Mouse (Mus musculus): ENCODE results near the gene Insl3. TPM values are rescaled to one million over a fixed set of nuclear protein-coding genes. Genes with fewer than 3 reads are reported as not detected.

The Insl3 gene
- polyA plus RNA-seq, 1 experiment from 2014 or later = 2.0 TPM

Other genes with a start within 250 kb of the Insl3 start
- 42.0 and 44.0 TPM in 2 replicates for gene Abhd8, start 225.6 kb upstream of the Insl3 start, polyA plus RNA-seq (2015; fragmentation: Nextera tagmentation; extraction: Ambion mirVana)
- gene Mrpl34, start 224.3 kb upstream of the Insl3 start, polyA plus RNA-seq (2015; fragmentation: Nextera tagmentation; extraction: Ambion mirVana) = 154 and 164 TPM in 2 replicates
- 90.2 and 92.4 TPM in 2 replicates for gene Dda1, start 220.0 kb upstream of the Insl3 start, polyA plus RNA-seq (2015; fragmentation: Nextera tagmentation; extraction: Ambion mirVana)
- gene Ano8, start 203.3 kb upstream of the Insl3 start, polyA plus RNA-seq (2015; fragmentation: Nextera tagmentation; extraction: Ambion mirVana) = 1.5 and 1.8 TPM in 2 replicates
- gene Gtpbp3, start 201.1 kb upstream of the Insl3 start, polyA plus RNA-seq (2015; fragmentation: Nextera tagmentation; extraction: Ambion mirVana) = 14.6 and 16.1 TPM in 2 replicates
- gene Plvap, start 177.5 kb upstream of the Insl3 start, polyA plus RNA-seq (2015; fragmentation: Nextera tagmentation; extraction: Ambion mirVana) = 84.8 and 90.0 TPM in 2 replicates
- gene Ccdc194, start 163.5 kb upstream of the Insl3 start, polyA plus RNA-seq (2015; fragmentation: Nextera tagmentation; extraction: Ambion mirVana) = 0.27 and 0.49 TPM in 2 replicates
- 52.3 and 53.9 TPM in 2 replicates for gene Bst2, start 151.8 kb upstream of the Insl3 start, polyA plus RNA-seq (2015; fragmentation: Nextera tagmentation; extraction: Ambion mirVana)
- gene Mvb12a, start 146.3 kb upstream of the Insl3 start, polyA plus RNA-seq (2015; fragmentation: Nextera tagmentation; extraction: Ambion mirVana) = 97.6 and 107 TPM in 2 replicates
- gene Tmem221, start 130.3 kb upstream of the Insl3 start, polyA plus RNA-seq (2015; fragmentation: Nextera tagmentation; extraction: Ambion mirVana) = 4.0 and 7.1 TPM in 2 replicates
- 0.08 and 0.15 TPM in 2 replicates for gene Nxnl1, start 122.6 kb upstream of the Insl3 start, polyA plus RNA-seq (2015; fragmentation: Nextera tagmentation; extraction: Ambion mirVana)
- 37.1 and 38.8 TPM in 2 replicates for gene Slc27a1, start 120.3 kb upstream of the Insl3 start, polyA plus RNA-seq (2015; fragmentation: Nextera tagmentation; extraction: Ambion mirVana)
- 238 and 243 TPM in 2 replicates for gene Pgls, start 97.0 kb upstream of the Insl3 start, polyA plus RNA-seq (2015; fragmentation: Nextera tagmentation; extraction: Ambion mirVana)
- 4.3 and 4.7 TPM in 2 replicates for gene Fam129c, start 91.6 kb upstream of the Insl3 start, polyA plus RNA-seq (2015; fragmentation: Nextera tagmentation; extraction: Ambion mirVana)
- gene Colgalt1, start 78.2 kb upstream of the Insl3 start, polyA plus RNA-seq (2015; fragmentation: Nextera tagmentation; extraction: Ambion mirVana) = 70.6 and 75.1 TPM in 2 replicates
- gene Unc13a, start 17.5 kb upstream of the Insl3 start, polyA plus RNA-seq (2015; fragmentation: Nextera tagmentation; extraction: Ambion mirVana) = 1.1 TPM in 2 replicates
- gene Jak3, start 12.9 kb upstream of the Insl3 start, polyA plus RNA-seq (2015; fragmentation: Nextera tagmentation; extraction: Ambion mirVana) = 9.1 and 9.6 TPM in 2 replicates
- 10.4 and 12.2 TPM in 2 replicates for gene B3gnt3, start 12.6 kb downstream of the Insl3 start, polyA plus RNA-seq (2015; fragmentation: Nextera tagmentation; extraction: Ambion mirVana)
- 7.6 and 8.3 TPM in 2 replicates for gene Fcho1, start 36.5 kb downstream of the Insl3 start, polyA plus RNA-seq (2015; fragmentation: Nextera tagmentation; extraction: Ambion mirVana)
- gene Zfp709, start 192.8 kb downstream of the Insl3 start, polyA plus RNA-seq (2015; fragmentation: Nextera tagmentation; extraction: Ambion mirVana) = 5.3 and 6.2 TPM in 2 replicates
- 5.1 and 5.3 TPM in 2 replicates for gene Zfp882, start 219.4 kb downstream of the Insl3 start, polyA plus RNA-seq (2015; fragmentation: Nextera tagmentation; extraction: Ambion mirVana)
- gene Zfp617, start 219.4 kb downstream of the Insl3 start, polyA plus RNA-seq (2015; fragmentation: Nextera tagmentation; extraction: Ambion mirVana) = 21.9 and 22.1 TPM in 2 replicates

Measured in stomach, embryonic 15.5 days (tissue).